Mouse (Mus musculus): ENCODE measurements at regions not wholly inside any gene's neighbourhood (a gene's known extent, or its start where the extent isn't known, plus 50 kb on each side); places are given as distances from the start of the nearest gene placed in this dataset.

- TF ChIP-seq CTCF (IDR thresholded peaks at IDR 0.05; ENCODE audit: control insufficient read depth, insufficient read depth, low read length) (no peak), POLR2A (IDR thresholded peaks at IDR 0.05; ENCODE audit: borderline replicate concordance, control insufficient read depth, low read depth, low read length) (no peak)
Measured at GRCm38 (mm10) chr3:70138926-70139325, 131.5 kb downstream of the Otol1 start.
